Mouse (Mus musculus) neural tube, embryonic 12.5 days (tissue): Measurements from ENCODE around the gene Crispld2. TPM values are rescaled to one million over a fixed set of nuclear protein-coding genes. Genes with fewer than 3 reads are reported as not detected.
A peak's percentile ranks its signal among the peaks of the same experiment; 100 is the strongest.

Experiments used
- ATAC-seq: fragments of 200-750 bp; cut with Nextera tagmentation; 2 replicates; pipeline ENCODE4 v1.8.0; 2017; ENCODE audit warnings: low read depth, mild to moderate bottlenecking, moderate TSS enrichment, moderate library complexity; ENCODE audit not compliant: low FRiP score
- H3K27ac ChIP-seq: fragments of 300-500 bp; sonication (generic); 2 replicates; pipeline ENCODE4 v1.5.1; 2016
- H3K27me3 ChIP-seq: fragments of 300-500 bp; sonication (generic); replicated peaks from 2 replicates; pipeline ENCODE4 v1.6.1; 2016; ENCODE audit warnings: mild to moderate bottlenecking
- H3K36me3 ChIP-seq: fragments of 300-500 bp; sonication (generic); 2 replicates; pipeline ENCODE4 v1.6.1; 2016; ENCODE audit warnings: mild to moderate bottlenecking
- H3K4me1 ChIP-seq: fragments of 300-500 bp; sonication (generic); 2 replicates; pipeline ENCODE4 v1.6.1; 2016
- H3K4me2 ChIP-seq: fragments of 300-500 bp; sonication (generic); replicated peaks from 2 replicates; pipeline ENCODE4 v1.6.1; 2016; ENCODE audit warnings: mild to moderate bottlenecking
- H3K4me3 ChIP-seq: fragments of 300-500 bp; sonication (generic); 2 replicates; pipeline ENCODE4 v1.5.1; 2016
- H3K9ac ChIP-seq: fragments of 300-500 bp; sonication (generic); 2 replicates; pipeline ENCODE4 v1.6.1; 2016; ENCODE audit warnings: mild to moderate bottlenecking
- H3K9me3 ChIP-seq: fragments of 300-500 bp; sonication (generic); 2 replicates; pipeline ENCODE4 v1.6.1; 2016; ENCODE audit warnings: mild to moderate bottlenecking
- WGBS: fragments of 180-500 bp; shearing (Covaris S2); methylation state at CpG from one replicate; pipeline ENCODE4 v1.1.7; 2016; 5-methylcytosine and 5-hydroxymethylcytosine counted together
- polyA plus RNA-seq: library from polyadenylated mRNA; unstranded; fragments of >200 nt; fragmentation: Nextera tagmentation; extraction: Ambion mirVana; gene quantifications from 2 replicates; pipeline ENCODE4 v1.2.1, GENCODE M21; 2016

The Crispld2 gene
- 5.2 and 5.6 TPM in 2 replicates for polyA plus RNA-seq

GRCm38 (mm10) chr8:119992249-119992648 is at the start of gene Crispld2:
Gene Crispld2, plus strand, starts transcription at chr8:119992438.
- H3K4me1 ChIP-seq, result peaks cover 15% of the 10 kb centered on the region
- H3K4me3 ChIP-seq, result peak within 1 kb of the TSS; percentile 19; the same call in 1 of the 2 replicates
- peaks cover 35% of the 10 kb centered on the region for H3K27me3 ChIP-seq
- H3K9me3 ChIP-seq, result no peaks in the 10 kb centered on the region
- ATAC-seq, result peak; percentile 89
- WGBS, result under 1% methylated on average over 25 of the region's 25 CpGs
- H3K36me3 ChIP-seq, result no peaks in the 10 kb centered on the region
- H3K4me2 ChIP-seq, result peak within 1 kb of the TSS; percentile 57
- H3K9ac ChIP-seq, result no peak within 1 kb of the TSS
- no peak within 1 kb of the TSS for H3K27ac ChIP-seq

- no peak overlapping the region for H3K27ac ChIP-seq
- no peaks in the 10 kb centered on the region for H3K27me3 ChIP-seq
- 0 out of 2 replicates have a peak, but pooled peaks cover 3% of the 10 kb centered on the region for H3K4me1 ChIP-seq
- no peak overlapping the region for H3K9ac ChIP-seq
- H3K4me3 ChIP-seq, result no peak overlapping the region
- no peaks in the 10 kb centered on the region for H3K9me3 ChIP-seq
- H3K36me3 ChIP-seq, result peaks cover 51% of the 10 kb centered on the region
- ATAC-seq, result no peak
- no peak overlapping the region for H3K4me2 ChIP-seq
- WGBS, result 86% methylated on average over 10 of the region's 10 CpGs
Measured at GRCm38 (mm10) chr8:119943616-119944015, 48.6 kb upstream of the Crispld2 start.

GRCm38 (mm10) chr8:119944096-119944811 is 48.0 kb upstream of the Crispld2 start:
- Histone ChIP-seq H3K4me3 (no peak overlapping the region), H3K27me3 (no peaks in the 10 kb centered on the region), H3K4me2 (no peak overlapping the region), H3K4me1 (0 out of 2 replicates have a peak, but pooled peaks cover 3% of the 10 kb centered on the region), H3K9me3 (no peaks in the 10 kb centered on the region), H3K36me3 (peaks cover 53% of the 10 kb centered on the region), H3K9ac (no peak overlapping the region), H3K27ac (no peak overlapping the region)
- ATAC-seq, result no peak
- 66% methylated on average over 9 of the region's 9 CpGs for WGBS

GRCm38 (mm10) chr8:119946326-119946865 is 45.8 kb upstream of the Crispld2 start:
- H3K27ac ChIP-seq, result no peak overlapping the region
- ATAC-seq, result no peak
- no peak overlapping the region for H3K4me3 ChIP-seq
- H3K4me2 ChIP-seq, result no peak overlapping the region
- H3K36me3 ChIP-seq, result peaks cover 64% of the 10 kb centered on the region
- H3K9ac ChIP-seq, result no peak overlapping the region
- H3K27me3 ChIP-seq, result no peaks in the 10 kb centered on the region
- WGBS, result 74% methylated on average over 8 of the region's 8 CpGs
- H3K4me1 ChIP-seq, result 0 out of 2 replicates have a peak, but pooled peaks cover 3% of the 10 kb centered on the region
- H3K9me3 ChIP-seq, result no peaks in the 10 kb centered on the region

GRCm38 (mm10) chr8:119947653-119948052 is 44.6 kb upstream of the Crispld2 start:
- H3K4me3 ChIP-seq, result no peak overlapping the region
- H3K9me3 ChIP-seq, result no peaks in the 10 kb centered on the region
- H3K27me3 ChIP-seq, result no peaks in the 10 kb centered on the region
- no peak overlapping the region for H3K4me2 ChIP-seq
- WGBS, result 89% methylated on average over 19 of the region's 19 CpGs
- no peak overlapping the region for H3K9ac ChIP-seq
- no peak overlapping the region for H3K27ac ChIP-seq
- peaks cover 64% of the 10 kb centered on the region for H3K36me3 ChIP-seq
- 0 out of 2 replicates have a peak, but pooled peaks cover 3% of the 10 kb centered on the region for H3K4me1 ChIP-seq
- ATAC-seq, result no peak

GRCm38 (mm10) chr8:119948340-119948739 is 43.9 kb upstream of the Crispld2 start:
- no peaks in the 10 kb centered on the region for H3K27me3 ChIP-seq
- H3K9me3 ChIP-seq, result no peaks in the 10 kb centered on the region
- H3K27ac ChIP-seq, result no peak overlapping the region
- WGBS, result 82% methylated on average over 15 of the region's 15 CpGs
- H3K9ac ChIP-seq, result no peak overlapping the region
- H3K4me1 ChIP-seq, result 0 out of 2 replicates have a peak, but pooled peaks cover 3% of the 10 kb centered on the region
- H3K4me2 ChIP-seq, result no peak overlapping the region
- H3K36me3 ChIP-seq, result peaks cover 71% of the 10 kb centered on the region
- no peak for ATAC-seq
- no peak overlapping the region for H3K4me3 ChIP-seq

- H3K27ac ChIP-seq, result no peak overlapping the region
- H3K27me3 ChIP-seq, result no peaks in the 10 kb centered on the region
- ATAC-seq, result no peak
- no peak overlapping the region for H3K9ac ChIP-seq
- no peaks in the 10 kb centered on the region for H3K9me3 ChIP-seq
- H3K4me3 ChIP-seq, result no peak overlapping the region
- peaks cover 89% of the 10 kb centered on the region for H3K36me3 ChIP-seq
- no peak overlapping the region for H3K4me2 ChIP-seq
- WGBS, result 38% methylated on average over 7 of the region's 7 CpGs
- no peaks in the 10 kb centered on the region for H3K4me1 ChIP-seq
Measured at GRCm38 (mm10) chr8:119952282-119952681, 40.0 kb upstream of the Crispld2 start.

GRCm38 (mm10) chr8:119952747-119953146 is 39.5 kb upstream of the Crispld2 start:
- no peaks in the 10 kb centered on the region for H3K9me3 ChIP-seq
- H3K27me3 ChIP-seq, result no peaks in the 10 kb centered on the region
- H3K9ac ChIP-seq, result no peak overlapping the region
- H3K4me3 ChIP-seq, result no peak overlapping the region
- 46% methylated on average over 5 of the region's 5 CpGs for WGBS
- ATAC-seq, result no peak
- H3K36me3 ChIP-seq, result peaks cover 91% of the 10 kb centered on the region
- no peak overlapping the region for H3K4me2 ChIP-seq
- H3K27ac ChIP-seq, result no peak overlapping the region
- no peaks in the 10 kb centered on the region for H3K4me1 ChIP-seq

- no peak overlapping the region for H3K4me2 ChIP-seq
- no peaks in the 10 kb centered on the region for H3K9me3 ChIP-seq
- 0 out of 2 replicates have a peak, but pooled peaks cover 2% of the 10 kb centered on the region for H3K4me1 ChIP-seq
- no peak overlapping the region for H3K4me3 ChIP-seq
- WGBS, result 95% methylated on average over 8 of the region's 8 CpGs
- no peak overlapping the region for H3K9ac ChIP-seq
- H3K36me3 ChIP-seq, result peaks cover 79% of the 10 kb centered on the region
- H3K27ac ChIP-seq, result no peak overlapping the region
- ATAC-seq, result no peak
- H3K27me3 ChIP-seq, result no peaks in the 10 kb centered on the region
Measured at GRCm38 (mm10) chr8:119955333-119955732, 36.9 kb upstream of the Crispld2 start.

GRCm38 (mm10) chr8:119958076-119958475 is 34.2 kb upstream of the Crispld2 start:
- H3K36me3 ChIP-seq, result peaks cover 52% of the 10 kb centered on the region
- H3K9me3 ChIP-seq, result no peaks in the 10 kb centered on the region
- no peak overlapping the region for H3K27ac ChIP-seq
- no peaks in the 10 kb centered on the region for H3K27me3 ChIP-seq
- 97% methylated on average over 10 of the region's 10 CpGs for WGBS
- H3K4me3 ChIP-seq, result no peak overlapping the region
- ATAC-seq, result no peak
- peaks cover 8% of the 10 kb centered on the region; the same call in 1 of the 2 replicates for H3K4me1 ChIP-seq
- no peak overlapping the region for H3K9ac ChIP-seq
- H3K4me2 ChIP-seq, result no peak overlapping the region

GRCm38 (mm10) chr8:119960531-119961104 is 31.6 kb upstream of the Crispld2 start:
- no peak for ATAC-seq
- H3K9ac ChIP-seq, result no peak overlapping the region
- no peak overlapping the region for H3K4me2 ChIP-seq
- no peaks in the 10 kb centered on the region for H3K27me3 ChIP-seq
- peaks cover 8% of the 10 kb centered on the region; the same call in 1 of the 2 replicates for H3K4me1 ChIP-seq
- H3K4me3 ChIP-seq, result no peak overlapping the region
- WGBS, result 53% methylated on average over 5 of the region's 5 CpGs
- no peaks in the 10 kb centered on the region for H3K9me3 ChIP-seq
- no peak overlapping the region for H3K27ac ChIP-seq
- H3K36me3 ChIP-seq, result peaks cover 27% of the 10 kb centered on the region

- H3K27ac ChIP-seq, result no peak overlapping the region
- H3K4me1 ChIP-seq, result peaks cover 8% of the 10 kb centered on the region; the same call in 1 of the 2 replicates
- H3K36me3 ChIP-seq, result no peaks in the 10 kb centered on the region
- WGBS, result 88% methylated on average over 4 of the region's 4 CpGs
- no peak for ATAC-seq
- H3K27me3 ChIP-seq, result no peaks in the 10 kb centered on the region
- H3K9ac ChIP-seq, result no peak overlapping the region
- H3K9me3 ChIP-seq, result peaks cover 6% of the 10 kb centered on the region; the same call in 1 of the 2 replicates
- no peak overlapping the region for H3K4me2 ChIP-seq
- H3K4me3 ChIP-seq, result no peak overlapping the region
Measured at GRCm38 (mm10) chr8:119964859-119965258, 27.4 kb upstream of the Crispld2 start.
